Mouse (Mus musculus): ENCODE data around the gene Kcnk13.

The Kcnk13 gene

GRCm38 (mm10) chr12:100088026-100088425, 123.7 kb downstream of the Kcnk13 start:
- DNase-seq (ENCODE audit: low spot score in 2 of 2), result no peak

- DNase-seq (ENCODE audit: low spot score in 2 of 2), result no peak
Observed at GRCm38 (mm10) chr12:100089265-100089664, 125.0 kb downstream of the Kcnk13 start.

- DNase-seq (ENCODE audit: low spot score in 2 of 2), result no peak
Observed at GRCm38 (mm10) chr12:100090750-100091149, 126.5 kb downstream of the Kcnk13 start.

GRCm38 (mm10) chr12:100093046-100093445, 128.7 kb downstream of the Kcnk13 start:
- DNase-seq (ENCODE audit: low spot score in 2 of 2), result no peak

GRCm38 (mm10) chr12:100099971-100100706, 135.8 kb downstream of the Kcnk13 start:
- no peak for DNase-seq (ENCODE audit: low spot score in 2 of 2)

GRCm38 (mm10) chr12:100100707-100101030, 136.4 kb downstream of the Kcnk13 start:
- DNase-seq (ENCODE audit: low spot score in 2 of 2), result no peak

- no peak for DNase-seq (ENCODE audit: low spot score in 2 of 2)
Observed at GRCm38 (mm10) chr12:100101651-100102050, 137.4 kb downstream of the Kcnk13 start.

- no peak for DNase-seq (ENCODE audit: low spot score in 2 of 2)
Observed at GRCm38 (mm10) chr12:100104530-100104929, 140.2 kb downstream of the Kcnk13 start.

GRCm38 (mm10) chr12:100106275-100106895, 142.1 kb downstream of the Kcnk13 start:
- DNase-seq (ENCODE audit: low spot score in 2 of 2), result peak; percentile 70 to 85

- no peak for DNase-seq (ENCODE audit: low spot score in 2 of 2)
Observed at GRCm38 (mm10) chr12:100107436-100107835, 143.1 kb downstream of the Kcnk13 start.

GRCm38 (mm10) chr12:100109986-100110696, 145.8 kb downstream of the Kcnk13 start, which contains the start of gene Psmc1:
Psmc1 (plus strand) TSS chr12:100110154.
- DNase-seq (ENCODE audit: low spot score in 2 of 2), result peak; percentile 49 to 79
